In the genomic region with DNA sequence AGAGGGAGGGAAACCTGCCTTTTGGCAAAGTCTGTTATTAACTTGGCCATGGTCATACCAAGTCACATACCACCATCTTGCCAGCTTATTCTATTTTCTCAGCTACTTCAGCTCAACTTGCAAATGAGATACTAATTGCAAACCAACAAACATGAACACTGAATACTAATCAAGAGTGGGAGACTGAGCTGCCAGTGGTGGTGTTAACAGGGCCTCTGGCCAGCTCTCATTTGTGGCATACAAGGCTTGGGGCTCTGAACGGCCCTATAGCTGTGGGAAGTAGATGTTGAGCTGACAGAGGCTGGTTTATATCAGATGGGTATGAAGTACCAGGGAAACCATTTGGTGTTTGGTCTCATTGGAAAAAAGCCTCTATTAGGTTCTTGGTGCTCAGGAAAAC, we compare ENCODE assay signal across 26 mouse cellular contexts. TPM values are rescaled to one million over a fixed set of nuclear protein-coding genes. Genes with fewer than 3 reads are reported as not detected.
DNase-seq lines count a peak whose midpoint lies in the region; ATAC-seq and TF ChIP-seq lines count a peak whose summit lies in the region.
"Had no signal": no experiment of that assay in that cellular context is flagged by ENCODE, and none has a peak within 500 bp of the region (broad histone marks: within the 10 kb centered on the region; RNA-seq: fewer than 3 reads in every experiment).

No protein-coding gene starts in this region.

- TF ChIP-seq POLR2A in olfactory bulb, adult 2 months (IDR thresholded peaks at IDR 0.05; ENCODE audit: insufficient read depth, low read depth, low read length) = no peak

- peak overlapping the region; percentile 61; the same call in 1 of the 2 replicates for H3K27ac ChIP-seq in forebrain, embryonic 13.5 days
- no peak overlapping the region for H3K27ac ChIP-seq in forebrain, embryonic 12.5 days
- H3K27ac ChIP-seq in heart, embryonic 13.5 days (replicated peaks) = peak overlapping the region; percentile 94; the same call in 1 of the 2 replicates
- H3K27ac ChIP-seq in left cerebral cortex, adult 2 months = peak overlapping the region; percentile 34; the same call in 1 of the 2 replicates
- H3K27ac ChIP-seq in olfactory bulb, adult 2 months (ENCODE audit: insufficient read depth, low read depth, low read length) = 0 out of 2 replicates have a peak overlapping the region, but pooled peaks have one; percentile 41
- H3K27ac ChIP-seq: embryonic facial prominence, embryonic 12.5 days; intestine, embryonic 15.5 days; limb, embryonic 13.5 days; liver, embryonic 12.5 days; neural tube, embryonic 13.5 days; stomach, embryonic 15.5 days had no signal

- DNase-seq in heart, postnatal 10 days = no peak
- no peak for DNase-seq in left cerebral cortex, adult 2 months (ENCODE audit: extremely low spot score in 1 of 2, low spot score in 2 of 2)
- DNase-seq in left cerebral cortex, postnatal 10 days (ENCODE audit: extremely low spot score in 1 of 2, low spot score in 2 of 2) = no peak
- DNase-seq: adrenal gland, adult 8-10 months; cerebellum, adult 18-20 months; cerebellum, postnatal 25 days; kidney, adult 8-10 months; kidney, postnatal 10 days; layer of hippocampus, postnatal 36 days; lung, adult 18-20 months; lung, postnatal 10 days; right cerebral cortex, adult 18-20 months; right cerebral cortex, postnatal 4 days; thymus, postnatal 25 days had no signal

- WGBS in forebrain, embryonic 13.5 days = 32% methylated on average over 1 of the region's 1 CpGs
- WGBS in forebrain, embryonic 12.5 days = 60% methylated on average over 1 of the region's 1 CpGs
- WGBS in heart, embryonic 13.5 days = 36% methylated on average over 1 of the region's 1 CpGs
- WGBS in olfactory bulb, adult 2 months = 35% methylated on average over 1 of the region's 1 CpGs

- no peaks in the 10 kb centered on the region for H3K27me3 ChIP-seq in forebrain, embryonic 13.5 days
- H3K27me3 ChIP-seq in forebrain, embryonic 12.5 days = no peaks in the 10 kb centered on the region
- H3K27me3 ChIP-seq in heart, embryonic 13.5 days (replicated peaks) = no peaks in the 10 kb centered on the region
- H3K27me3 ChIP-seq: embryonic facial prominence, embryonic 12.5 days; intestine, embryonic 15.5 days; limb, embryonic 13.5 days; liver, embryonic 12.5 days; neural tube, embryonic 13.5 days; stomach, embryonic 15.5 days had no signal

- H3K9ac ChIP-seq in forebrain, embryonic 13.5 days = no peak overlapping the region
- no peak overlapping the region for H3K9ac ChIP-seq in forebrain, embryonic 12.5 days
- H3K9ac ChIP-seq in heart, embryonic 13.5 days = no peak overlapping the region
- H3K9ac ChIP-seq: embryonic facial prominence, embryonic 12.5 days; intestine, embryonic 15.5 days; limb, embryonic 13.5 days; liver, embryonic 12.5 days; neural tube, embryonic 13.5 days; stomach, embryonic 15.5 days had no signal

- H3K4me2 ChIP-seq in forebrain, embryonic 13.5 days = no peak overlapping the region
- no peak overlapping the region for H3K4me2 ChIP-seq in forebrain, embryonic 12.5 days
- H3K4me2 ChIP-seq in heart, embryonic 13.5 days = no peak overlapping the region
- H3K4me2 ChIP-seq: embryonic facial prominence, embryonic 12.5 days; intestine, embryonic 15.5 days; limb, embryonic 13.5 days; liver, embryonic 12.5 days; midbrain, embryonic 11.5 days; neural tube, embryonic 13.5 days; stomach, embryonic 15.5 days had no signal

- intact Hi-C loops in heart, postnatal 10 days (cut with DNase I) = loop anchor here (5.0 kb wide), 1 partner anchor 50 kb away; no protein-coding TSS in a partner anchor
- intact Hi-C loops in left cerebral cortex, adult 2 months (cut with DNase I) = loop anchor here (5.0 kb wide), 1 partner anchor 50 kb away; no protein-coding TSS in a partner anchor
- intact Hi-C loops in left cerebral cortex, postnatal 10 days (cut with DNase I) = no loop called here

- H3K4me1 ChIP-seq in forebrain, embryonic 13.5 days = peaks cover 22% of the 10 kb centered on the region
- H3K4me1 ChIP-seq in forebrain, embryonic 12.5 days = peaks cover 18% of the 10 kb centered on the region
- H3K4me1 ChIP-seq in heart, embryonic 13.5 days = peaks cover 73% of the 10 kb centered on the region
- peaks cover 28% of the 10 kb centered on the region for H3K4me1 ChIP-seq in olfactory bulb, adult 2 months (ENCODE audit: control insufficient read depth, insufficient read depth, low read length)
- H3K4me1 ChIP-seq: liver, embryonic 12.5 days had no signal

- peak; percentile 65 for ATAC-seq in forebrain, embryonic 13.5 days
- ATAC-seq in forebrain, embryonic 12.5 days (ENCODE audit: low FRiP score) = no peak
- no peak for ATAC-seq in heart, embryonic 13.5 days (ENCODE audit: extremely low read depth, insufficient number of reproducible peaks, low FRiP score, low TSS enrichment)
- ATAC-seq: activated CD4-positive, CD25-positive, alpha-beta regulatory T cell, adult 4 months; intestine, embryonic 15.5 days; liver, embryonic 12.5 days had no signal

- H3K4me3 ChIP-seq in forebrain, embryonic 13.5 days = no peak overlapping the region
- no peak overlapping the region for H3K4me3 ChIP-seq in forebrain, embryonic 12.5 days (replicated peaks)
- H3K4me3 ChIP-seq in heart, embryonic 13.5 days = no peak overlapping the region
- no peak overlapping the region for H3K4me3 ChIP-seq in left cerebral cortex, adult 2 months
- H3K4me3 ChIP-seq in olfactory bulb, adult 2 months (ENCODE audit: insufficient read depth, low read depth, low read length) = no peak overlapping the region
- H3K4me3 ChIP-seq: embryonic facial prominence, embryonic 12.5 days; intestine, embryonic 15.5 days; limb, embryonic 13.5 days; liver, embryonic 12.5 days; neural tube, embryonic 13.5 days; stomach, embryonic 15.5 days had no signal

- H3K36me3 ChIP-seq in forebrain, embryonic 13.5 days (ENCODE audit: poor library complexity, severe bottlenecking) = peaks cover 17% of the 10 kb centered on the region; the same call in 1 of the 2 replicates
- H3K36me3 ChIP-seq in forebrain, embryonic 12.5 days (replicated peaks) = no peaks in the 10 kb centered on the region; the same call in none of the 2 replicates
- no peaks in the 10 kb centered on the region for H3K36me3 ChIP-seq in heart, embryonic 13.5 days
- H3K36me3 ChIP-seq: embryonic facial prominence, embryonic 12.5 days; intestine, embryonic 15.5 days; limb, embryonic 13.5 days; liver, embryonic 12.5 days; stomach, embryonic 15.5 days had no signal

- no peaks in the 10 kb centered on the region for H3K9me3 ChIP-seq in forebrain, embryonic 13.5 days (replicated peaks)
- no peaks in the 10 kb centered on the region for H3K9me3 ChIP-seq in forebrain, embryonic 12.5 days
- no peaks in the 10 kb centered on the region for H3K9me3 ChIP-seq in heart, embryonic 13.5 days
- H3K9me3 ChIP-seq: embryonic facial prominence, embryonic 12.5 days; intestine, embryonic 15.5 days; limb, embryonic 13.5 days; liver, embryonic 12.5 days; neural tube, embryonic 13.5 days; stomach, embryonic 15.5 days had no signal

- TF ChIP-seq CTCF in left cerebral cortex, adult 2 months (IDR thresholded peaks at IDR 0.05) = no peak
- no peak for TF ChIP-seq CTCF in olfactory bulb, adult 2 months (IDR thresholded peaks at IDR 0.05; ENCODE audit: insufficient read depth, low read depth, low read length)

RNA-seq across cellular contexts. Expression of gene Angptl2, which starts 51.2 kb away (rescaled TPM):
- polyA plus RNA-seq in forebrain, embryonic 13.5 days (2015; fragmentation: Nextera tagmentation; extraction: Ambion mirVana) = 11.0 and 13.0 TPM in 2 replicates
- 17.4 and 18.1 TPM in 2 replicates for polyA plus RNA-seq in forebrain, embryonic 12.5 days (2016; fragmentation: Nextera tagmentation; extraction: Ambion mirVana)
- polyA plus RNA-seq in heart, embryonic 13.5 days (2015; fragmentation: Nextera tagmentation; extraction: Ambion mirVana) = 55.4 and 59.0 TPM in 2 replicates
- total RNA-seq in heart, postnatal 10 days (2021) = 100 to 1,000 TPM; 135 to 141 TPM
- total RNA-seq in left cerebral cortex, adult 2 months (2021) = 1 to 10 TPM; 2.1 to 2.9 TPM
- total RNA-seq in left cerebral cortex, postnatal 10 days (2021) = 1 to 10 TPM; 4.4 to 4.5 TPM
- not detected in 2 replicates for polyA plus RNA-seq in olfactory bulb, adult 2 months (2012; ENCODE audit: insufficient read depth, insufficient read length, low replicate concordance, missing spikeins)

Comparison
In these comparisons a context has a peak if more than half of its experiments do, and no peak if none do; other contexts are left out.
1. RNA of gene Angptl2, which starts 51.2 kb away (polyA plus RNA-seq): 55.4 to 59.0 TPM in heart, embryonic 13.5 days, 17.4 to 18.1 TPM in forebrain, embryonic 12.5 days and 11.0 to 13.0 TPM in forebrain, embryonic 13.5 days; not detected in olfactory bulb, adult 2 months; every median in the first group is over 10 times any median in the second.